ENCODE assay signal across 9 mouse cellular contexts in the genomic region with DNA sequence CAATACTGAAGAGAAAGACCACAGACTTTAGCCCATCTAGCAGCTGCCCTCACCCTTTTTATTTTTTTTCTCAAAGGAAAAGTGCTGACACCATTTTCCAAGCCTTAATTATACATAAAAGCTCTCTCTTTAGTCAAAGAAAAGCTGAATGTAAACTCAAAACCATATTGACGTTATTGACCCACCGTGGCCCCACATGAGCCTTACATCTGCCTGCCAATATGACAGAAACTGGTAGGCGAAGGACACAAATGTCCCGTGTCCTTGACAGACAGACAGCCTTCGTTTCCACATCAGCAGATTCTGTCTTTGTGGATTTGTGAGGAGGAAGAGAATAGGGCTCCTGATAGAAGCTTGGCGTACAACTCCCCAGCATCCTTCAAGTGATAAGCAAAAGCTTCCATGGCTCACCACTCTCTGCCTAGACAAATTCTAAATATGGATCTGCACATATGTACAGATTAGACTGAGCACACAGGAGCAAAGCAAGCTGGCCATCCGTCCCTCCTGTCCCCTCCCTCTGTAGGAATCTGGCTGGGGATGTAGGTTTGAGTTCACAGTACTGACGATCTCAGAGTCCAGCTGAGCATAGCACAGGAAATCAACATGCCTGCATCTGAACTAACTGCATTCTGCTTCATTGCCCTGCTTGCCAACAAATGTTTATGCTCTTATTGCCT.
DNase-seq lines count a peak whose midpoint lies in the region; ATAC-seq and TF ChIP-seq lines count a peak whose summit lies in the region.
"Had no signal": no experiment of that assay in that cellular context is flagged by ENCODE, and none has a peak within 500 bp of the region (broad histone marks: within the 10 kb centered on the region; RNA-seq: fewer than 3 reads in every experiment).

No protein-coding gene starts in this region.

- no peak for DNase-seq in cerebellum, adult 2 months
- no peak for DNase-seq in cerebellum, adult 9-10 months
- peak; percentile 38 for DNase-seq in lung, embryonic 14.5 days
- DNase-seq in lung, postnatal 4 days = no peak
- no peak for DNase-seq in hindbrain, embryonic 11.5 days (ENCODE audit: low spot score)
- DNase-seq in kidney, adult 8-10 months = no peak
- DNase-seq in lung, adult 18-20 months = no peak

- no peaks in the 10 kb centered on the region for H3K9me3 ChIP-seq in lung, embryonic 14.5 days (ENCODE audit: low read depth, low read length)
- no peaks in the 10 kb centered on the region for H3K9me3 ChIP-seq in hindbrain, embryonic 11.5 days (ENCODE audit: control insufficient read depth, low read length)
- H3K9me3 ChIP-seq in neural tube, embryonic 14.5 days (ENCODE audit: control insufficient read depth, low read length) = no peaks in the 10 kb centered on the region
- H3K9me3 ChIP-seq: embryonic facial prominence, embryonic 12.5 days had no signal

- no peak for ATAC-seq in lung, embryonic 14.5 days (ENCODE audit: insufficient read depth)
- ATAC-seq in hindbrain, embryonic 11.5 days (ENCODE audit: low FRiP score) = no peak
- no peak for ATAC-seq in neural tube, embryonic 14.5 days (ENCODE audit: low read depth)

- H3K27me3 ChIP-seq in cerebellum, adult 2 months (ENCODE audit: control insufficient read depth, insufficient read depth, low read length) = no peaks in the 10 kb centered on the region
- no peaks in the 10 kb centered on the region for H3K27me3 ChIP-seq in lung, embryonic 14.5 days (ENCODE audit: insufficient read depth, low read length)
- no peaks in the 10 kb centered on the region for H3K27me3 ChIP-seq in hindbrain, embryonic 11.5 days (ENCODE audit: control insufficient read depth, insufficient read depth, low read length)
- no peaks in the 10 kb centered on the region for H3K27me3 ChIP-seq in neural tube, embryonic 14.5 days (ENCODE audit: control insufficient read depth, insufficient read depth, low read length)
- H3K27me3 ChIP-seq: embryonic facial prominence, embryonic 12.5 days had no signal

- H3K36me3 ChIP-seq in lung, embryonic 14.5 days (ENCODE audit: insufficient read depth) = no peaks in the 10 kb centered on the region
- no peaks in the 10 kb centered on the region for H3K36me3 ChIP-seq in hindbrain, embryonic 11.5 days (ENCODE audit: control insufficient read depth, insufficient read depth, low read length)
- no peaks in the 10 kb centered on the region for H3K36me3 ChIP-seq in neural tube, embryonic 14.5 days (ENCODE audit: control insufficient read depth, insufficient read depth, low read length)
- H3K36me3 ChIP-seq: embryonic facial prominence, embryonic 12.5 days had no signal

- no peak overlapping the region for H3K4me3 ChIP-seq in cerebellum, adult 2 months (replicated peaks; ENCODE audit: insufficient read depth, low read depth, low read length)
- no peak overlapping the region for H3K4me3 ChIP-seq in lung, embryonic 14.5 days (ENCODE audit: low read depth, low read length)
- no peak overlapping the region for H3K4me3 ChIP-seq in hindbrain, embryonic 11.5 days (ENCODE audit: low read depth, low read length)
- H3K4me3 ChIP-seq in neural tube, embryonic 14.5 days (ENCODE audit: low read depth, low read length) = no peak overlapping the region
- H3K4me3 ChIP-seq: embryonic facial prominence, embryonic 12.5 days had no signal

- TF ChIP-seq CTCF in cerebellum, adult 2 months (IDR thresholded peaks at IDR 0.05; ENCODE audit: borderline replicate concordance, insufficient read depth, low read depth, low read length) = no peak
- no peak for TF ChIP-seq CTCF in lung, embryonic 14.5 days (IDR thresholded peaks at IDR 0.05; ENCODE audit: low read depth)

- H3K9ac ChIP-seq in lung, embryonic 14.5 days = no peak overlapping the region
- H3K9ac ChIP-seq in hindbrain, embryonic 11.5 days (ENCODE audit: low read depth, low read length) = no peak overlapping the region
- H3K9ac ChIP-seq in neural tube, embryonic 14.5 days (replicated peaks; ENCODE audit: low read depth, low read length) = no peak overlapping the region
- H3K9ac ChIP-seq: embryonic facial prominence, embryonic 12.5 days had no signal

- no peak for TF ChIP-seq POLR2A in cerebellum, adult 2 months (IDR thresholded peaks at IDR 0.05; ENCODE audit: borderline replicate concordance, insufficient read depth, low read length)

- 54% methylated on average over 8 of the region's 8 CpGs for WGBS in cerebellum, adult 2 months
- WGBS in lung, embryonic 14.5 days = 55% methylated on average over 8 of the region's 8 CpGs
- WGBS in hindbrain, embryonic 11.5 days = 61% methylated on average over 8 of the region's 8 CpGs
- WGBS in neural tube, embryonic 14.5 days = 53% methylated on average over 8 of the region's 8 CpGs

- no peaks in the 10 kb centered on the region for H3K4me1 ChIP-seq in cerebellum, adult 2 months (ENCODE audit: control insufficient read depth, insufficient read depth, low read length)
- H3K4me1 ChIP-seq in lung, embryonic 14.5 days (ENCODE audit: insufficient read depth) = peaks cover 3% of the 10 kb centered on the region; the same call in 1 of the 2 replicates
- H3K4me1 ChIP-seq in hindbrain, embryonic 11.5 days (replicated peaks; ENCODE audit: control insufficient read depth, insufficient read depth, low read length) = peaks cover 5% of the 10 kb centered on the region; the same call in 1 of the 2 replicates
- peaks cover 21% of the 10 kb centered on the region; the same call in 1 of the 2 replicates for H3K4me1 ChIP-seq in neural tube, embryonic 14.5 days (ENCODE audit: control insufficient read depth, insufficient read depth, low read length)

- no peak overlapping the region for H3K4me2 ChIP-seq in lung, embryonic 14.5 days
- no peak overlapping the region for H3K4me2 ChIP-seq in hindbrain, embryonic 11.5 days (replicated peaks; ENCODE audit: low read depth, low read length)
- no peak overlapping the region for H3K4me2 ChIP-seq in neural tube, embryonic 14.5 days (ENCODE audit: low read depth, low read length)
- H3K4me2 ChIP-seq: embryonic facial prominence, embryonic 12.5 days had no signal

- H3K27ac ChIP-seq in cerebellum, adult 2 months (ENCODE audit: insufficient read depth, low read length) = 0 out of 2 replicates have a peak overlapping the region, but pooled peaks have one; percentile 55
- H3K27ac ChIP-seq in lung, embryonic 14.5 days (ENCODE audit: low read depth) = no peak overlapping the region
- peak overlapping the region; percentile 65; the same call in 1 of the 2 replicates for H3K27ac ChIP-seq in hindbrain, embryonic 11.5 days (ENCODE audit: low read depth, low read length)
- peak overlapping the region; percentile 70 for H3K27ac ChIP-seq in neural tube, embryonic 14.5 days (ENCODE audit: low read depth, low read length)
- H3K27ac ChIP-seq: embryonic facial prominence, embryonic 12.5 days had no signal
